Mouse (Mus musculus): ENCODE data around the gene Atp23.

Atp23 gene

GRCm38 (mm10) chr10:126900821-126901487, at the start of gene Atp23:
Gene Atp23 (minus strand): TSS chr10:126901355.
- peak; percentile 91 for DNase-seq (ENCODE audit: low spot score)

GRCm38 (mm10) chr10:126950572-126950971, 49.4 kb upstream of the Atp23 start:
- DNase-seq (ENCODE audit: low spot score) = no peak

- no peak for DNase-seq (ENCODE audit: low spot score)
Observed at GRCm38 (mm10) chr10:126949824-126950223, 48.7 kb upstream of the Atp23 start.

GRCm38 (mm10) chr10:126945531-126945930, 44.4 kb upstream of the Atp23 start:
- DNase-seq (ENCODE audit: low spot score) = no peak

- DNase-seq (ENCODE audit: low spot score) = no peak
Observed at GRCm38 (mm10) chr10:126940949-126941348, 39.8 kb upstream of the Atp23 start.

GRCm38 (mm10) chr10:126935556-126936381, 34.6 kb upstream of the Atp23 start:
- no peak for DNase-seq (ENCODE audit: low spot score)

GRCm38 (mm10) chr10:126935121-126935520, 34.0 kb upstream of the Atp23 start:
- no peak for DNase-seq (ENCODE audit: low spot score)

GRCm38 (mm10) chr10:126934561-126934960, 33.4 kb upstream of the Atp23 start:
- no peak for DNase-seq (ENCODE audit: low spot score)

- no peak for DNase-seq (ENCODE audit: low spot score)
Observed at GRCm38 (mm10) chr10:126931760-126932139, 30.6 kb upstream of the Atp23 start.

GRCm38 (mm10) chr10:126931123-126931759, 30.1 kb upstream of the Atp23 start:
- DNase-seq (ENCODE audit: low spot score) = no peak

GRCm38 (mm10) chr10:126930270-126931121, 29.3 kb upstream of the Atp23 start:
- no peak for DNase-seq (ENCODE audit: low spot score)

GRCm38 (mm10) chr10:126929543-126929942, 28.4 kb upstream of the Atp23 start:
- DNase-seq (ENCODE audit: low spot score) = no peak

- no peak for DNase-seq (ENCODE audit: low spot score)
Observed at GRCm38 (mm10) chr10:126928819-126929206, 27.7 kb upstream of the Atp23 start.

GRCm38 (mm10) chr10:126928011-126928818, 27.1 kb upstream of the Atp23 start:
- peak; percentile 64 for DNase-seq (ENCODE audit: low spot score)

- no peak for DNase-seq (ENCODE audit: low spot score)
Observed at GRCm38 (mm10) chr10:126927101-126927961, 26.2 kb upstream of the Atp23 start.

GRCm38 (mm10) chr10:126925391-126925790, 24.2 kb upstream of the Atp23 start:
- DNase-seq (ENCODE audit: low spot score) = no peak

GRCm38 (mm10) chr10:126924087-126924486, 22.9 kb upstream of the Atp23 start:
- no peak for DNase-seq (ENCODE audit: low spot score)

- no peak for DNase-seq (ENCODE audit: low spot score)
Observed at GRCm38 (mm10) chr10:126920220-126920619, 19.1 kb upstream of the Atp23 start.

GRCm38 (mm10) chr10:126919067-126919466, 17.9 kb upstream of the Atp23 start:
- peak; percentile 84 for DNase-seq (ENCODE audit: low spot score)

- no peak for DNase-seq (ENCODE audit: low spot score)
Observed at GRCm38 (mm10) chr10:126914288-126914687, 13.1 kb upstream of the Atp23 start.
